Mouse (Mus musculus) C2C12 (cell line): ENCODE results near the gene E2f8. TPM values are rescaled to one million over a fixed set of nuclear protein-coding genes. Genes with fewer than 3 reads are reported as not detected.

Experiments
- H3K27me3 ChIP-seq: one replicate; pipeline ENCODE4 v1.6.1; 2011; ENCODE audit not compliant: control insufficient read depth, insufficient read depth, insufficient read length
- H3K36me3 ChIP-seq: one replicate; pipeline ENCODE4 v1.6.1; 2011; ENCODE audit not compliant: control insufficient read depth, insufficient read depth
- H3K4me3 ChIP-seq: one replicate; pipeline ENCODE4 v1.5.1; 2011; ENCODE audit warnings: mild to moderate bottlenecking, control low read depth; ENCODE audit not compliant: poor library complexity, insufficient read depth, severe bottlenecking
- H3K79me2 ChIP-seq: one replicate; pipeline ENCODE4 v1.6.1; 2011; ENCODE audit not compliant: control insufficient read depth, insufficient read depth
- H3K79me3 ChIP-seq: one replicate; pipeline ENCODE4 v1.6.1; 2011; ENCODE audit warnings: low read depth, control low read depth
- H3ac ChIP-seq: one replicate; pipeline ENCODE3; 2011; ENCODE audit warnings: low read depth; ENCODE audit not compliant: control insufficient read depth, insufficient read length
- CEBPB ChIP-seq: IDR thresholded peaks from one replicate; pipeline ENCODE4 v1.6.1; 2011; ENCODE audit warnings: low read depth, mild to moderate bottlenecking, control low read depth, moderate library complexity
- CTCF ChIP-seq: IDR thresholded peaks from one replicate; pipeline ENCODE4 v1.5.1; 2011; ENCODE audit not compliant: control insufficient read depth, insufficient read depth, insufficient read length
- FOSL1 ChIP-seq: IDR thresholded peaks from one replicate; pipeline ENCODE4 v1.8.0; 2011; ENCODE audit warnings: mild to moderate bottlenecking, low read length; ENCODE audit not compliant: poor library complexity, insufficient read depth, severe bottlenecking
- MAX ChIP-seq: IDR thresholded peaks from one replicate; pipeline ENCODE4 v1.6.1; 2011; ENCODE audit warnings: mild to moderate bottlenecking, control low read depth
- MYOD1 ChIP-seq: IDR thresholded peaks from one replicate; pipeline ENCODE4 v1.6.1; 2011; ENCODE audit warnings: low read depth; ENCODE audit not compliant: control insufficient read depth, insufficient read length
- MYOG ChIP-seq: IDR thresholded peaks from one replicate; pipeline ENCODE4 v1.6.1; 2011; ENCODE audit not compliant: control insufficient read depth, insufficient read length; ENCODE audit errors: extremely low read depth
- USF1 ChIP-seq: IDR thresholded peaks from one replicate; pipeline ENCODE4 v1.6.1; 2011; ENCODE audit warnings: low read depth, mild to moderate bottlenecking, control low read depth, moderate library complexity
- polyA plus RNA-seq: library from polyadenylated mRNA; unstranded; fragments of >200 nt; fragmentation: generic; extraction: Trizol; gene quantifications from one replicate; pipeline ENCODE4 v1.2.1, GENCODE M21; 2012; ENCODE audit warnings: missing spikeins

E2f8 gene
- polyA plus RNA-seq, 1 experiment, result 28.2 TPM

DNA sequence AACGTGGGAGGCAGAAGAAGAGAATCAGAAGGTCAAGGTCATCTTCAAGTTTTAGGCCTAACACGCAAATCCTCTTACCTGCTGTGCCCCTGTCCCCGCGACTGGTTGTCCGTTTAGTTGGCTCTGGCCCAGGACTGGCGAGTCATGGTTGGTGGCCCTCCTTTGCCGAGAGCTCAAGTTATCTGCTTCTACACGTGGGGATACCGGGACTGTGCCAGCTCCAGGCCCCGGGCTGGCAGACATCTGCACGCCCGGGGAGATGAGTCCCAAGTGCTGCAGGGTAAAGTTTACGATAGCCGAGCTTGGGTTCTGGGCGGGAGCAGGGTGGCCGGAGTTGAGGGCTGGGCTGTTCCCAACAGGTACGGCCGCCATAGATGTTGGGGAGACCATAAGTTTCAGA, 13.8 kb downstream of the E2f8 start:
- Histone ChIP-seq H3K27me3 (no peaks in the 10 kb centered on the region), H3K36me3 (peaks cover 81% of the 10 kb centered on the region), H3K4me3 (no peak overlapping the region), H3K79me3 (peaks cover 4% of the 10 kb centered on the region), H3K79me2 (no peaks in the 10 kb centered on the region), H3ac (no peak overlapping the region)
- TF ChIP-seq MYOD1 (no peak), MYOG (no peak), CTCF (no peak), MAX (no peak), FOSL1 (no peak), USF1 (no peak), CEBPB (no peak)

DNA sequence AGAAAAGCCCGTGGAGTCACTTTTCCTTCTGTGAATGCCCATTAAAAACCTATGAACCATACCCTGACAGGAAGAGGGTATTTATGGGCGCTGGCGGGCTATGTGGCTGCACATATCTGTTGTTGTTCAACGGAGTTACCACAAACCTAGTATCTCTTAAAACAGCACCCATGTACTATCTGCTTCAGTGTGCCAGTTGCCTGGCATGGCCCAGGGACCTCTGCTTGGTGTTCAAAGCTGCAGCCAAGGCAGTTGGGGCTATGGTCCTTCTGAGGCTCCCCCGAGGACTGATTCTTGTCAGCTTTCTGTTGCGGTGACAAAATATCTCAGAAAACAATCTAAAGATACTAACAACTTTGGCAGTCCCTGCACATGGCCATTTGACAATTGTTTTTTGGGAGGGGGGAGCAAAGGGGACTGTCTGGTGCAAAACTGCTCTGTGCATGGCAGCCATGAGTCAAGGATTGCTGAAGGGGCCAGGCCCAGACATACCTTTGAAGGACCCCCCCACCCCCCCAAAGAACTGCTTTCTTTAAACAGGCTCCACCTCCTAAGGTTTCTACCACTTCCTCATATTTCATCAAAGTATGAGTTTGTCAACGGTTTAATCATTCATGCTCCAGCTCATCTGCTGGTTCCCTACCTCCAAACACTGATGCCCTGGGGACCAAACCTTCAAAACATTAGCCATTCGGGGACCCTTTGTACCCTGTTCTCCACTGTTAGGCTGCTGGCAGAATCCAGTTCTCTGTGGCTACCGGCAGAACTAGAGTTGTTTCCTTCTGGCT, 16.5 kb downstream of the E2f8 start:
- Histone ChIP-seq H3K4me3 (no peak overlapping the region), H3K79me3 (peaks cover 1% of the 10 kb centered on the region), H3K36me3 (peaks cover 57% of the 10 kb centered on the region), H3ac (no peak overlapping the region), H3K27me3 (no peaks in the 10 kb centered on the region), H3K79me2 (no peaks in the 10 kb centered on the region)
- TF ChIP-seq USF1, result no peak
- no peak for TF ChIP-seq CTCF
- no peak for TF ChIP-seq CEBPB
- TF ChIP-seq MYOD1, result no peak
- TF ChIP-seq MAX, result no peak
- no peak for TF ChIP-seq FOSL1
- TF ChIP-seq MYOG, result no peak

DNA sequence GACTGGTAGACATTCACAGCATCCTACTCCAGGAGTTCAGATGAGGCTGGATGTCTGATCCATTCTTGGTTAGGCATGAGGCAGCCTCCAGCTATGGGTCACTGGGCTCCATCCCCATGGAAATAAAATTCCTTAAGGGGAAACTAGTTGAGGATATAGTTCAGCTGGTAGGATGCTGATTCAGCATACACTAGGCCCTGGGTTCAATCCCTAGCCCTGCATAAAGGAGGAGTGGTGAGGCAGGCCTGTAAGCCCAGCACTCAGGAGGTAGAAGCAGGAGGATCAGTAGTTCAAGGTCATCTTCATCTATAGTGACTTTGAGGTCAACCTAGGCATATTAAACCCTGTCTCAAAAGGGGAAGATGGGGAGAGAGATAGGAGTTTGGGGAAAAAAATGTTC, 17.2 kb downstream of the E2f8 start:
- TF ChIP-seq FOSL1, result no peak
- TF ChIP-seq MYOD1, result no peak
- TF ChIP-seq CEBPB, result no peak
- no peak for TF ChIP-seq MAX
- no peak for TF ChIP-seq CTCF
- TF ChIP-seq USF1, result no peak
- peaks cover 54% of the 10 kb centered on the region for H3K36me3 ChIP-seq
- peaks cover 1% of the 10 kb centered on the region for H3K79me3 ChIP-seq
- H3K27me3 ChIP-seq, result no peaks in the 10 kb centered on the region
- no peaks in the 10 kb centered on the region for H3K79me2 ChIP-seq
- no peak overlapping the region for H3K4me3 ChIP-seq
- H3ac ChIP-seq, result no peak overlapping the region

DNA sequence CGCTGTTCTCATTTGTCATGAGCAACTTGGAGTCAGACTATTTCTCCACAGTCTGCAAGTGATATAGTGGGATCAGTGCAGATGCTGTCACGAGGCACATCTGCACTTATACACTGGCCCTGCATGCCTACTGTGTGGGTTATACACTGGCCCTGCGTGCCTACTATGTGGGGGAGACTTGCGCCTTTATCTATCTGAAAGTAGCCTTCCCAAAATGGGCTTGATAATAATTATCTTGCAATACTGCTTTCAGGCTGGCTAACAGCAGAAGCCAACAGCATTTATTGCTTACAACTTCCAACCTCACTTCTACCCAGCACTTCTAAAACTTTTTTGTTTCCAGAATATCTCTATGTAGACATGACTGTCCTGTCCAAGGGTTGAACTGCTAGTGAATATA, 19.6 kb downstream of the E2f8 start:
- Histone ChIP-seq H3ac (no peak overlapping the region), H3K79me3 (no peaks in the 10 kb centered on the region), H3K36me3 (peaks cover 30% of the 10 kb centered on the region), H3K27me3 (no peaks in the 10 kb centered on the region), H3K79me2 (no peaks in the 10 kb centered on the region), H3K4me3 (no peak overlapping the region)
- TF ChIP-seq FOSL1 (no peak), MYOD1 (no peak), CEBPB (no peak), MAX (no peak), USF1 (no peak), MYOG (no peak), CTCF (no peak)

DNA sequence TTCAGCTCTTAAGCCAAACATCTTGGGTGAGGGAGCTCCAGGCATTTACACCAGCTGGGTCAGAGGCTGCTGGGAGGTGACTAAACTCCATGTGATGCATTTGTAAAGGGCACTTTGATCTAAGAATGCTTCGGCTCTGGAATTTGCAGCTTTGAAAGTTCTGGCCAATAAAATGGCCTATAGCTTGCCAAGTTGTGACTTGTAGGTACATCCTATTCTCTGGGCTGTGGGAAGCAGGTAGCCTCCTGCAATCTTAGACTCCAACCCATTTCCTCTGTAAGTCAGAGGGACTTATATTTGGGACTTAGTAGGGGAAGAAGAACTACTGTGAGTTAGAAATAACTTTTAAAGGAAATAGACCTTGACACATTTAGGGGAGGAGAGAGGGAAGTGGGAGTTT, 20.4 kb downstream of the E2f8 start:
- Histone ChIP-seq H3K79me3 (no peaks in the 10 kb centered on the region), H3K4me3 (no peak overlapping the region), H3ac (no peak overlapping the region), H3K27me3 (no peaks in the 10 kb centered on the region), H3K79me2 (no peaks in the 10 kb centered on the region), H3K36me3 (peaks cover 22% of the 10 kb centered on the region)
- no peak for TF ChIP-seq FOSL1
- no peak for TF ChIP-seq MAX
- no peak for TF ChIP-seq CEBPB
- no peak for TF ChIP-seq CTCF
- TF ChIP-seq MYOD1, result no peak
- no peak for TF ChIP-seq MYOG
- TF ChIP-seq USF1, result no peak
